Mouse (Mus musculus): ENCODE results near the gene Mgat4a. TPM values are rescaled to one million over a fixed set of nuclear protein-coding genes. Genes with fewer than 3 reads are reported as not detected.

The Mgat4a gene
- total RNA-seq, 2 experiments from 2014 or later, result 9.7 to 11.4 TPM

- DNase-seq, result no peak
Observed at GRCm38 (mm10) chr1:37457546-37457945, 83.3 kb downstream of the Mgat4a start.

- DNase-seq, result no peak
Observed at GRCm38 (mm10) chr1:37451270-37451669, 89.5 kb downstream of the Mgat4a start.

GRCm38 (mm10) chr1:37448361-37449095 lies 92.3 kb downstream of the Mgat4a start:
- peak; percentile 82 for DNase-seq

GRCm38 (mm10) chr1:37442848-37443835 lies 97.7 kb downstream of the Mgat4a start:
- DNase-seq, result no peak

DNA sequence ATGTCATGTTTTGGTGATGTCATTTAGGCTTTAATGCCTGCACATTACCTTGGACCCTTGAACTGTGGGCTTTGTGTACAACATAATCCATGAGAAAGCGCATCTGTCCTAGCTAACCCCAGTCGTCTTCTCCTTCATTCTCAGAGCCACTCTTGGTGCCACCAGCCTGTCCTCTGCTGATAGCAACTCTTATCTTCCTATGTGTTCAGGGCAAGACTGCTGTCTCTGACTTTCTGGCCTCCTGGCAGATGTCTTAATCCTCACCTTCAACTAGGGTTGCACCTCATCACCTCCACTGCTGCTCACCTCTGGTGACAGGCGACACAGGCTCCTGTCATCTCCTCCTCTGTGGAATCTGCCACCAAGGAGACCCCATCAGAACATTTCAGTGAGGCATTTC lies 104.4 kb downstream of the Mgat4a start:
- DNase-seq, result no peak

GRCm38 (mm10) chr1:37430297-37430840 lies 110.4 kb downstream of the Mgat4a start:
- DNase-seq, result no peak

GRCm38 (mm10) chr1:37429366-37430296 lies 111.2 kb downstream of the Mgat4a start, which contains the start of the genes Coa5 and Unc50:
Gene Coa5, minus strand, starts transcription at chr1:37430103.
Gene Unc50, plus strand, starts transcription at chr1:37430139.
- peak; percentile 97 for DNase-seq

- DNase-seq, result peak; percentile 59
Observed at GRCm38 (mm10) chr1:37428911-37429310, 111.9 kb downstream of the Mgat4a start.

DNA sequence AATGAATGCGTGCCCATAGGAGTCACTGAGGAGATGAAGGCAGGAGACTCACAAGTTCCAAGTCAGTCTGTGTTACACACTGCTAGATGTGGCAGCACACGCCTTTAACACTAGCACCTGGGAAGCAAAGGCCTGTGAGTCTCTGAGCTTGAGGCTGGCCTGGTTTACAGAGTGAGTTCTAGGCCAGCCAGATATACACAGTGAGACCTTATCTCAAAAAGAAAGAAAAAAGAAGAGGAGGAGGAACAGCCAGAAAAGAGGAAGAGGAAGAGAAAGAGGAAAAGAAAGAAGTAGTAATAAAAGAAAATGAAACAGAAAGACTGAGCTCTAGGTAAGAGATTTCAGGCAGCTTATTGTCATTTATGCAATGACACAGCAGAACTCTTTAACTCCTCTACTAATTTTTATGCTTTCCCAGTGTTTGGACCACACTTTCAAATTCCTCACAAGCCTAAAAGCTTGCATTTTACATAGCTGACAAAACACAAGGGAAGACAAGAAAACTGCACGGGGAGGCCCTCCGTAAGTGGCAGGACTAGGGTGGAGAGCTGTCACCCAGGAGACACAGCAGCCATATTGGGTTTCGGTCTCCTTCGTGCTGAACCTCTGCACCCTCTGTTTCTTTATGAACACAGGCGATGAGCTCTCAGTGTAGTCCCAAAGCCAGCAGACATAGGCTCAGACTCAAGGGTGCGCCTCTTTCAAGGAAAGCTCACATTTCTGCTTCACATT lies 113.5 kb downstream of the Mgat4a start:
- no peak for DNase-seq

GRCm38 (mm10) chr1:37419420-37419819 lies 121.4 kb downstream of the Mgat4a start:
- DNase-seq, result peak; percentile 63

DNA sequence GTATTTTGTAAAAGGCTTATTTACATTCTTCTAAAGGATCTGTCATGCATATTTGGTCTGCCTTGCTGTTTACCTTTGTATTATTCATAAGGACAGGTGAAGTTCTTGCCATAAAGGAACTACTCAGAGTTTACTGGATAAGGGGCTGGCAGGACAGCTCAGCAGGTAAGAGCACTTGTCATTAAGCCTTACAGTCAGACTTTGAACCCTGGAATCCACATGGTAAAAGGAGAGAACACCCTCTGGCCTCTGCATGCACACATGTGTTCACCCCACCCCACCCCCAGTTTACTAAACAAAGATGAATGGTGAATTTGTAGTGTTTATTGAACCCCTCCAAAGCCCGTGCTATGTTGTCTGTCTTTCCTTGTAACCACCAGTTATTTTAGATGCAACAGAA lies 125.4 kb downstream of the Mgat4a start:
- DNase-seq, result no peak

GRCm38 (mm10) chr1:37409647-37410046 lies 131.2 kb downstream of the Mgat4a start:
- DNase-seq, result no peak

- DNase-seq, result no peak
Observed at GRCm38 (mm10) chr1:37408678-37409077, 132.1 kb downstream of the Mgat4a start.

DNA sequence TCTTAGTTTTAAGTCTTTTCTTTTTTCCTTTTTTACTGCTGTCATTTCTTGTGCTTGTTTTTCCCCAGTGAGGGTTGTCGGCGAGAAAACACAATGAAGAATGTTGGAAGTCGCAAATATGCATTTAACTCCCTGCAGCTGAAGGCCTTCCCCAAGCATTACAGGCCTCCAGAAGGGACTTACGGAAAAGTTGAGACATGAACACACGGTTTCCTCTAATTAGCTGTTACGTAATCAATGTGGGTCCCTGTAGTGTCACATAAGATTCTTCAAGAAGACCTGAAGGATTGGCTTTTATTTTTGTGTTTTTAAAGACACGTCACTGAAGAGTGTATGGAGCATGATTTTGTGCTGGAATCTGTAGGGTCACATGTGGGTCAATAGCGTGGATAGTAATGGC lies 132.8 kb downstream of the Mgat4a start:
- no peak for DNase-seq

GRCm38 (mm10) chr1:37407228-37407627 lies 133.6 kb downstream of the Mgat4a start:
- DNase-seq, result no peak

- no peak for DNase-seq
Observed at GRCm38 (mm10) chr1:37405137-37405536, 135.7 kb downstream of the Mgat4a start.

GRCm38 (mm10) chr1:37401687-37402086 lies 139.1 kb downstream of the Mgat4a start:
- peak; percentile 74 for DNase-seq

GRCm38 (mm10) chr1:37399734-37400133 lies 141.1 kb downstream of the Mgat4a start:
- no peak for DNase-seq

GRCm38 (mm10) chr1:37398961-37399360 lies 141.9 kb downstream of the Mgat4a start:
- DNase-seq, result no peak

- DNase-seq, result no peak
Observed at GRCm38 (mm10) chr1:37396481-37396880, 144.3 kb downstream of the Mgat4a start.

DNA sequence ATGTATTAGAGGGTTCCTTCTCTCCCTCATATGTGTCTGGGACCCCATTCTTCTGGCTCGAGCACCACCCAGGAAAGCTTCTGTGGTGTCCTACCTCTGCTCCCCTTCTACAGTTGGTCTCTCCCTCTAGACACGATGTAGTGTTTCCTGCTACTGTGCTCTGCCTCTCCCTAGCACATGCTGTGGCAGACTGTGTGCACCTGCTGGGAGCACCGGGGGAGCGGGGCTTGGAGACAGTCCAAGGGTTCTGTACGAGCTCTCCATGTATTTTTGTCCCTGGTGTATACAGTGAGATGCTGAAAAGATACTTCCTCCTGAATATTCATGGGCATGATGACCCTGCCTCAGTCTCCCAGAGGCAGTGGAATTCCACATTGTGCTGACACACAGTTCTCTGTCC lies 147.6 kb downstream of the Mgat4a start:
- no peak for DNase-seq

All from adrenal gland, postnatal 10 days (tissue).